7 mouse cellular contexts compared by ENCODE assay signal in the genomic region with DNA sequence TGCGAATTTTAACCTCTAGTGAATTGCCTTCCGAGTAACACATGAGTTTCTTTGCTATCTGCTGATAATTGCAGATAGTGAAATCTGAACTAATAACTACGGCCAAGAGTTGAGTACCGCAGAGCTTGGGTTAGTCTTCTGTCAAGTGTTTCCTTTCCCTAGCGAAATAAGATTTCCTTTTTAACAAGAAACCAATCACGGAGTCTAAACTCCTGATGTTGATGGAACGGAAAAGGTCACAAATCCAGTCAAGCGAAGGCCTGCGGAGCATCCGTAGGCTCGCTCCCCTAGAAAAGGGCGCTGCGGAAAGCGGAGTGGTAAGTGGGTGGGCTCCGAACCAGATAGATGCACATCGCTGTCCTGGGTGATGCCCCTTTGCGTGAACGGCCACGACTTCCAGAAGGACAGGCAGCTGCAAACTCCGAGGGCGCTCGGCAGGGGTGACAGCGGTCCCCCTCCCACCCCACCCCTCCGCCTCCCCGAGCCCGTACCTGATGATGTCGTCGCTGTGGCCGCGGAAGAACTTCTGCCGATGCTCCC. TPM values are rescaled to one million over a fixed set of nuclear protein-coding genes. Genes with fewer than 3 reads are reported as not detected.
DNase-seq lines count a peak whose midpoint lies in the region; ATAC-seq and TF ChIP-seq lines count a peak whose summit lies in the region.

No protein-coding gene starts in this region.

- H3K9ac ChIP-seq in heart, embryonic 14.5 days (ENCODE audit: low read length), result peak overlapping the region; percentile 76
- peak overlapping the region; percentile 35; the same call in 1 of the 2 replicates for H3K9ac ChIP-seq in limb, embryonic 15.5 days
- peak overlapping the region; percentile 84 for H3K9ac ChIP-seq in midbrain, postnatal 0 days (replicated peaks; ENCODE audit: low read length, poor library complexity, severe bottlenecking)

- 3% methylated on average over 31 of the region's 31 CpGs for WGBS in heart, embryonic 14.5 days
- 4% methylated on average over 31 of the region's 31 CpGs for WGBS in limb, embryonic 15.5 days
- under 1% methylated on average over 31 of the region's 31 CpGs for WGBS in midbrain, postnatal 0 days

- no peak for TF ChIP-seq POLR2A in brain, embryonic 14.5 days (IDR thresholded peaks at IDR 0.05; ENCODE audit: borderline replicate concordance, extremely low read depth, insufficient read depth, insufficient read length, poor library complexity, severe bottlenecking)

- peak; percentile 10 for DNase-seq in ovary, postnatal 36 days (ENCODE audit: low spot score)
- DNase-seq in ovary, postnatal 10 days (ENCODE audit: low spot score), result no peak
- DNase-seq in brain, embryonic 14.5 days (ENCODE audit: low read depth), result peak; percentile 61
- peak; percentile 34 for DNase-seq in midbrain, postnatal 0 days (ENCODE audit: low spot score)
- DNase-seq in cerebellum, adult 9-11 months, result no peak

- ATAC-seq in heart, embryonic 14.5 days (ENCODE audit: insufficient number of reproducible peaks, insufficient read depth, low FRiP score, low read depth), result 0 out of 2 replicates have a peak, but pooled peaks have one; percentile 15
- ATAC-seq in limb, embryonic 15.5 days (ENCODE audit: insufficient number of reproducible peaks, low FRiP score, low TSS enrichment, low read depth), result no peak
- no peak; the same call in 1 of the 2 replicates for ATAC-seq in midbrain, postnatal 0 days (ENCODE audit: low FRiP score)

- H3K27ac ChIP-seq in heart, embryonic 14.5 days (replicated peaks in 1 of 2; ENCODE audit: control insufficient read depth in 1 of 2, insufficient read depth in 1 of 2, low read depth in 2 of 2, low read length in 2 of 2), result peak overlapping the region in 1 of 2 experiments; percentile 71; a peak in 2 of 4 replicates
- no peak overlapping the region for H3K27ac ChIP-seq in limb, embryonic 15.5 days
- H3K27ac ChIP-seq in midbrain, postnatal 0 days (ENCODE audit: low read depth, low read length), result peak overlapping the region; percentile 88

- H3K4me1 ChIP-seq in heart, embryonic 14.5 days (ENCODE audit: control insufficient read depth in 2 of 2, insufficient read depth in 2 of 2, low read length in 2 of 2), result no peaks in the 10 kb centered on the region
- peaks cover 3% of the 10 kb centered on the region; the same call in 1 of the 2 replicates for H3K4me1 ChIP-seq in limb, embryonic 15.5 days
- H3K4me1 ChIP-seq in midbrain, postnatal 0 days (ENCODE audit: insufficient read depth, low read length), result no peaks in the 10 kb centered on the region

- no peaks in the 10 kb centered on the region for H3K36me3 ChIP-seq in heart, embryonic 14.5 days (ENCODE audit: control insufficient read depth, insufficient read depth, low read length)
- H3K36me3 ChIP-seq in limb, embryonic 15.5 days, result no peaks in the 10 kb centered on the region
- H3K36me3 ChIP-seq in midbrain, postnatal 0 days (ENCODE audit: insufficient read depth, low read length), result no peaks in the 10 kb centered on the region

- TF ChIP-seq CTCF in brain, embryonic 14.5 days (IDR thresholded peaks at IDR 0.05; ENCODE audit: borderline replicate concordance, extremely low read depth, insufficient read depth, insufficient read length), result no peak
- no peak for TF ChIP-seq CTCF in midbrain, postnatal 0 days (IDR thresholded peaks at IDR 0.05)

- H3K4me3 ChIP-seq in heart, embryonic 14.5 days (ENCODE audit: control insufficient read depth in 1 of 2, insufficient read depth in 1 of 2, low read depth in 1 of 2, low read length in 2 of 2), result peak overlapping the region; percentile 60 to 70
- H3K4me3 ChIP-seq in limb, embryonic 15.5 days, result peak overlapping the region; percentile 55
- peak overlapping the region; percentile 82 for H3K4me3 ChIP-seq in midbrain, postnatal 0 days (ENCODE audit: low read depth, low read length)

- peak overlapping the region; percentile 75 for H3K4me2 ChIP-seq in heart, embryonic 14.5 days (ENCODE audit: low read length)
- H3K4me2 ChIP-seq in limb, embryonic 15.5 days, result peak overlapping the region; percentile 95
- peak overlapping the region; percentile 69 for H3K4me2 ChIP-seq in midbrain, postnatal 0 days (ENCODE audit: low read depth, low read length, poor library complexity, severe bottlenecking)

- no peaks in the 10 kb centered on the region for H3K27me3 ChIP-seq in heart, embryonic 14.5 days (ENCODE audit: control insufficient read depth, insufficient read depth, low read length)
- H3K27me3 ChIP-seq in limb, embryonic 15.5 days, result peaks cover 13% of the 10 kb centered on the region
- no peaks in the 10 kb centered on the region for H3K27me3 ChIP-seq in midbrain, postnatal 0 days (ENCODE audit: insufficient read depth, low read length)

- H3K9me3 ChIP-seq in heart, embryonic 14.5 days (ENCODE audit: control insufficient read depth, low read length), result no peaks in the 10 kb centered on the region
- H3K9me3 ChIP-seq in limb, embryonic 15.5 days, result no peaks in the 10 kb centered on the region
- H3K9me3 ChIP-seq in midbrain, postnatal 0 days (ENCODE audit: low read length), result no peaks in the 10 kb centered on the region

RNA-seq across cellular contexts. Expression of a gene that starts 0.9 kb away (rescaled TPM):
- polyA plus RNA-seq in brain, embryonic 14.5 days (2012; rRNA removed), result 68.8 and 71.3 TPM in 2 replicates
- 5.7 and 7.9 TPM in 2 replicates for polyA plus RNA-seq in heart, embryonic 14.5 days (2014; fragmentation: Nextera tagmentation; extraction: Ambion mirVana)
- polyA plus RNA-seq in limb, embryonic 15.5 days (2015; fragmentation: Nextera tagmentation; extraction: Ambion mirVana), result 1.9 and 2.0 TPM in 2 replicates
- 28.3 and 53.3 TPM in 2 replicates for total RNA-seq in midbrain, postnatal 0 days (2014; rRNA removed)
- polyA plus RNA-seq in midbrain, postnatal 0 days (2015; fragmentation: Nextera tagmentation; extraction: Ambion mirVana), result 9.9 and 13.4 TPM in 2 replicates

RNA-seq across cellular contexts. Expression of a gene that starts 20.0 kb away (rescaled TPM):
- 38.6 and 39.7 TPM in 2 replicates for polyA plus RNA-seq in brain, embryonic 14.5 days (2012; rRNA removed)
- polyA plus RNA-seq in heart, embryonic 14.5 days (2014; fragmentation: Nextera tagmentation; extraction: Ambion mirVana), result 17.0 and 18.4 TPM in 2 replicates
- polyA plus RNA-seq in limb, embryonic 15.5 days (2015; fragmentation: Nextera tagmentation; extraction: Ambion mirVana), result 24.4 and 25.2 TPM in 2 replicates
- total RNA-seq in midbrain, postnatal 0 days (2014; rRNA removed), result 22.1 and 34.3 TPM in 2 replicates
- polyA plus RNA-seq in midbrain, postnatal 0 days (2015; fragmentation: Nextera tagmentation; extraction: Ambion mirVana), result 22.1 and 23.5 TPM in 2 replicates

Comparison
In these comparisons a context has a peak if more than half of its experiments do, and no peak if none do; other contexts are left out.
1. DNase-seq: peak in ovary, postnatal 36 days (single experiment), brain, embryonic 14.5 days (single experiment) and midbrain, postnatal 0 days (single experiment); none in ovary, postnatal 10 days (single experiment) and cerebellum, adult 9-11 months (single experiment).
2. Peak in every context shown above with its lines, with median percentiles within 50 percentile points of each other: H3K4me2 ChIP-seq, H3K4me3 ChIP-seq and H3K9ac ChIP-seq.